ENCODE assay signal across 31 mouse cellular contexts in genomic region chr7:42454640-42455039, GRCm38 (mm10). TPM values are rescaled to one million over a fixed set of nuclear protein-coding genes. Genes with fewer than 3 reads are reported as not detected.
"Had no signal": no experiment of that assay in that cellular context is flagged by ENCODE, and none has a peak within 500 bp of the region (broad histone marks: within the 10 kb centered on the region; RNA-seq: fewer than 3 reads in every experiment).

No protein-coding gene starts in this region.

- ATAC-seq: liver, postnatal 0 days; lung, postnatal 0 days; midbrain, embryonic 13.5 days; midbrain, embryonic 16.5 days had no signal

- H3K27ac ChIP-seq: layer of hippocampus, adult 2 months; left cerebral cortex, adult 2 months; liver, embryonic 14.5 days; midbrain, embryonic 10.5 days; midbrain, embryonic 13.5 days; neural tube, embryonic 13.5 days; stomach, embryonic 15.5 days had no signal

- H3K36me3 ChIP-seq: midbrain, embryonic 10.5 days; midbrain, embryonic 13.5 days; neural tube, embryonic 13.5 days; stomach, embryonic 15.5 days had no signal

- H3K4me2 ChIP-seq: lung, embryonic 14.5 days; midbrain, embryonic 13.5 days; neural tube, embryonic 13.5 days; stomach, embryonic 15.5 days had no signal

- H3K9me3 ChIP-seq: stomach, embryonic 15.5 days had no signal

- H3K4me3 ChIP-seq: layer of hippocampus, adult 2 months; left cerebral cortex, adult 2 months; megakaryocyte, embryonic 14.5 days; midbrain, embryonic 10.5 days; midbrain, embryonic 13.5 days; myocyte; neural tube, embryonic 13.5 days; stomach, embryonic 15.5 days had no signal

- DNase-seq: kidney, adult 8-10 months; kidney, postnatal 14 days; kidney, postnatal 4 days; layer of hippocampus, adult 9-11 months; layer of hippocampus, postnatal 36 days; liver, postnatal 0 days; lung, embryonic 14.5 days; retina, postnatal 1 day; right cerebral cortex, postnatal 25 days; spleen, adult 18-20 months; thymus, postnatal 25 days had no signal

- H3K9ac ChIP-seq: liver, embryonic 14.5 days; liver, postnatal 0 days; lung, embryonic 14.5 days; midbrain, embryonic 13.5 days; neural tube, embryonic 13.5 days; stomach, embryonic 15.5 days had no signal

- H3K27me3 ChIP-seq: megakaryocyte, embryonic 14.5 days; midbrain, embryonic 13.5 days; neural tube, embryonic 13.5 days; stomach, embryonic 15.5 days had no signal

- H3K4me1 ChIP-seq: megakaryocyte, embryonic 14.5 days; midbrain, embryonic 10.5 days; midbrain, embryonic 13.5 days; neural tube, embryonic 13.5 days; stomach, embryonic 15.5 days had no signal

RNA-seq across cellular contexts. Expression of gene 4933421I07Rik, which starts 6.7 kb away (rescaled TPM):
- total RNA-seq: layer of hippocampus, adult 2 months; layer of hippocampus, postnatal 36 days; left cerebral cortex, adult 2 months; left cerebral cortex, postnatal 10 days; left cerebral cortex, postnatal 36 days; liver, adult 2 months; monocyte, adult 5-6 weeks; neutrophil, adult 5-6 weeks had no signal
- polyA plus RNA-seq: kidney, embryonic 16.5 days; limb, embryonic 11.5 days; limb, embryonic 14.5 days; liver, adult 2 months; liver, embryonic 14.5 days; liver, postnatal 0 days; lung, embryonic 14.5 days; lung, postnatal 0 days; midbrain, embryonic 10.5 days; midbrain, embryonic 13.5 days; midbrain, embryonic 16.5 days; myocyte; neural tube, embryonic 13.5 days; stomach, embryonic 15.5 days; thymus, postnatal 0 days had no signal
